Mouse (Mus musculus) E14TG2a.4 (cell line): ENCODE results near the gene Wdfy4.

Source experiments
- H3K27me3 ChIP-seq: 2 replicates; pipeline ENCODE4 v1.6.1; 2014; ENCODE audit warnings: low read length, control low read depth; ENCODE audit not compliant: insufficient read depth
- H3K36me3 ChIP-seq: 2 replicates; pipeline ENCODE4 v1.6.1; 2014; ENCODE audit warnings: low read length, control low read depth; ENCODE audit not compliant: insufficient read depth
- H3K4me1 ChIP-seq: replicated peaks from 2 replicates; pipeline ENCODE4 v1.6.1; 2014; ENCODE audit warnings: low read depth, low read length, control low read depth
- H3K4me3 ChIP-seq: replicated peaks from 2 replicates; pipeline ENCODE4 v1.5.1; 2014; ENCODE audit warnings: mild to moderate bottlenecking, low read length
- H3K9me3 ChIP-seq: 2 replicates; pipeline ENCODE4 v1.6.1; 2014; ENCODE audit warnings: low read length, control low read depth
- CTCF ChIP-seq: conservative IDR thresholded peaks from 2 replicates; pipeline ENCODE4 v1.5.1; 2014; ENCODE audit warnings: low read length
- NANOG ChIP-seq: IDR thresholded peaks from 2 replicates; pipeline ENCODE4 v1.6.1; 2014; ENCODE audit warnings: borderline replicate concordance, low read length, mixed read lengths
- POU5F1 ChIP-seq: IDR thresholded peaks from 2 replicates; pipeline ENCODE4 v1.6.1; 2014; ENCODE audit warnings: low read length, borderline replicate concordance

Wdfy4 gene

GRCm38 (mm10) chr14:33185068-33185800, at the start of gene Wdfy4:
Gene Wdfy4, minus strand, starts transcription at chr14:33185508.
- no peaks in the 10 kb centered on the region for H3K4me1 ChIP-seq
- no peak within 1 kb of the TSS for H3K4me3 ChIP-seq
- H3K9me3 ChIP-seq = no peaks in the 10 kb centered on the region
- H3K27me3 ChIP-seq = peaks cover 11% of the 10 kb centered on the region; the same call in 1 of the 2 replicates
- no peaks in the 10 kb centered on the region for H3K36me3 ChIP-seq
- no peak for TF ChIP-seq NANOG
- no peak for TF ChIP-seq POU5F1
- no peak for TF ChIP-seq CTCF

GRCm38 (mm10) chr14:33232048-33232447, 46.7 kb upstream of the Wdfy4 start:
- H3K9me3 ChIP-seq = no peaks in the 10 kb centered on the region
- H3K4me1 ChIP-seq = no peaks in the 10 kb centered on the region
- no peaks in the 10 kb centered on the region for H3K27me3 ChIP-seq
- TF ChIP-seq CTCF = no peak
- TF ChIP-seq POU5F1 = no peak
- no peak for TF ChIP-seq NANOG
- H3K36me3 ChIP-seq = no peaks in the 10 kb centered on the region
- H3K4me3 ChIP-seq = no peak overlapping the region

- TF ChIP-seq NANOG (no peak), CTCF (no peak)
- no peaks in the 10 kb centered on the region for H3K4me1 ChIP-seq
- H3K9me3 ChIP-seq = no peaks in the 10 kb centered on the region
- H3K27me3 ChIP-seq = no peaks in the 10 kb centered on the region
- no peak overlapping the region for H3K4me3 ChIP-seq
- H3K36me3 ChIP-seq = no peaks in the 10 kb centered on the region
Observed at GRCm38 (mm10) chr14:33231311-33231710, 46.0 kb upstream of the Wdfy4 start.

GRCm38 (mm10) chr14:33230672-33231071, 45.4 kb upstream of the Wdfy4 start:
- Histone ChIP-seq H3K4me1 (no peaks in the 10 kb centered on the region), H3K27me3 (no peaks in the 10 kb centered on the region), H3K4me3 (no peak overlapping the region), H3K9me3 (no peaks in the 10 kb centered on the region), H3K36me3 (no peaks in the 10 kb centered on the region)
- TF ChIP-seq CTCF (no peak), NANOG (no peak), POU5F1 (no peak)

GRCm38 (mm10) chr14:33225235-33225634, 39.9 kb upstream of the Wdfy4 start:
- TF ChIP-seq POU5F1 (no peak), CTCF (no peak), NANOG (no peak)
- H3K36me3 ChIP-seq = no peaks in the 10 kb centered on the region
- H3K4me1 ChIP-seq = no peaks in the 10 kb centered on the region
- H3K9me3 ChIP-seq = no peaks in the 10 kb centered on the region
- H3K27me3 ChIP-seq = no peaks in the 10 kb centered on the region
- H3K4me3 ChIP-seq = no peak overlapping the region

- Histone ChIP-seq H3K4me1 (peaks cover 20% of the 10 kb centered on the region), H3K4me3 (no peak overlapping the region), H3K36me3 (no peaks in the 10 kb centered on the region), H3K9me3 (no peaks in the 10 kb centered on the region), H3K27me3 (peaks cover 7% of the 10 kb centered on the region)
- TF ChIP-seq POU5F1 (no peak), NANOG (no peak), CTCF (no peak)
Observed at GRCm38 (mm10) chr14:33216343-33217208, 31.3 kb upstream of the Wdfy4 start.

GRCm38 (mm10) chr14:33215163-33215562, 29.9 kb upstream of the Wdfy4 start:
- Histone ChIP-seq H3K4me1 (peaks cover 20% of the 10 kb centered on the region), H3K4me3 (peak overlapping the region; percentile 75; the same call in 1 of the 2 replicates), H3K27me3 (peaks cover 9% of the 10 kb centered on the region), H3K9me3 (no peaks in the 10 kb centered on the region), H3K36me3 (no peaks in the 10 kb centered on the region)
- TF ChIP-seq NANOG (no peak), CTCF (no peak), POU5F1 (no peak)

- H3K9me3 ChIP-seq = no peaks in the 10 kb centered on the region
- TF ChIP-seq POU5F1 (no peak), NANOG (no peak), CTCF (no peak)
- no peaks in the 10 kb centered on the region for H3K36me3 ChIP-seq
- peaks cover 20% of the 10 kb centered on the region for H3K4me1 ChIP-seq
- peak overlapping the region; percentile 75 for H3K4me3 ChIP-seq
- peaks cover 9% of the 10 kb centered on the region for H3K27me3 ChIP-seq
Observed at GRCm38 (mm10) chr14:33214767-33215128, 29.4 kb upstream of the Wdfy4 start.
